Mouse (Mus musculus) liver, adult 2 months (tissue): ENCODE measurements around the gene Cdk14. TPM values are rescaled to one million over a fixed set of nuclear protein-coding genes. Genes with fewer than 3 reads are reported as not detected.

Experiments
- DNase-seq: peaks from one replicate; pipeline ENCODE4 v3.0.0-alpha.2; 2011; ENCODE audit warnings: low read depth, low spot score; ENCODE audit errors: extremely low read depth
- H3K27ac ChIP-seq: fragments of 200-500 bp; replicated peaks from 2 replicates; pipeline ENCODE4 v1.5.1; 2012; ENCODE audit warnings: low read depth, mild to moderate bottlenecking, control low read depth, inconsistent platforms, low read length; ENCODE audit not compliant: insufficient read depth
- H3K27me3 ChIP-seq: fragments of 200-500 bp; 2 replicates; pipeline ENCODE4 v1.6.1; 2012; ENCODE audit warnings: mild to moderate bottlenecking, moderate library complexity, low read length, inconsistent platforms; ENCODE audit not compliant: control insufficient read depth, insufficient read depth
- H3K36me3 ChIP-seq: fragments of 200-500 bp; 2 replicates; pipeline ENCODE4 v1.6.1; 2012; ENCODE audit warnings: low read length, inconsistent platforms; ENCODE audit not compliant: control insufficient read depth, insufficient read depth
- H3K4me1 ChIP-seq: fragments of 200-500 bp; 2 replicates; pipeline ENCODE4 v1.6.1; 2011; ENCODE audit warnings: low read length; ENCODE audit not compliant: control insufficient read depth, insufficient read depth
- H3K4me3 ChIP-seq: fragments of 200-500 bp; 2 replicates; pipeline ENCODE4 v1.5.1; 2011; ENCODE audit warnings: low read depth, mild to moderate bottlenecking, control low read depth, low read length, moderate library complexity; ENCODE audit not compliant: insufficient read depth
- H3K79me2 ChIP-seq: fragments of 200-500 bp; 2 replicates; pipeline ENCODE4 v1.6.1; 2012; ENCODE audit warnings: inconsistent platforms, mild to moderate bottlenecking, low read length, moderate library complexity; ENCODE audit not compliant: control insufficient read depth, insufficient read depth
- H3K9ac ChIP-seq: fragments of 200-500 bp; 2 replicates; pipeline ENCODE4 v1.6.1; 2012; ENCODE audit warnings: low read depth, mild to moderate bottlenecking, control low read depth, inconsistent platforms, low read length
- CTCF ChIP-seq: fragments of 200-500 bp; IDR thresholded peaks from 2 replicates; pipeline ENCODE4 v1.5.1; 2011; ENCODE audit warnings: low read depth, low read length, control low read depth
- POLR2A ChIP-seq: fragments of 200-500 bp; IDR thresholded peaks from 2 replicates; pipeline ENCODE4 v1.6.1; 2011; ENCODE audit warnings: low read length, control low read depth; ENCODE audit not compliant: insufficient read depth; ENCODE audit errors: extremely low read depth
- WGBS: fragments of 180-500 bp; shearing (Covaris S2); methylation state at CpG from one replicate; pipeline ENCODE4 v1.1.7; 2018; 5-methylcytosine and 5-hydroxymethylcytosine counted together
- polyA plus RNA-seq: library from polyadenylated mRNA; depleted of rRNA; stranded (reverse); fragments of >200 nt; gene quantifications from 2 replicates; pipeline ENCODE4 v1.2.3, GENCODE M21; 2012
- total RNA-seq: library from RNA; depleted of rRNA; stranded (reverse); fragments of >200 nt; gene quantifications from 2 replicates; pipeline ENCODE4 v1.2.3, GENCODE M21; 2014

Gene Cdk14
- total and polyA plus RNA-seq, 2 experiments, result 0.31 to 2.7 TPM

DNA sequence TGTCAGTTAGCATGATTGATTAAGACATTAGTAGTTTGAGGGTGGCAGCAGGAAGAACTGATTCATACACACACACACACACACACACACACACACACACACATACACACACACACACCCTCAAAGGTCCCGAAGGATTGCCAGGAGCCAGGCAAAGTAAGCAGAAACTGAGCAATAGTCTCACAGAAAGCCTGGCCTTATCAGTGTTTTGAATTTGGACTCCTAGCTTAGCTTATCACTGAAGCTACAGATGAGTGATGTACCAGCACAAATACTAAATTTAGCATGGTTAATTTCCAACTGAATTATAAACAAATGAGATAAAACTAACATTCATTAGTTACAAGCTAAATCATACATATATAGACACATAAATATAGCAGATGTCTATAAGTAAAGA is 230.5 kb downstream of the Cdk14 start:
- TF ChIP-seq POLR2A (no peak), CTCF (no peak)
- Histone ChIP-seq H3K4me3 (no peak overlapping the region), H3K79me2 (no peaks in the 10 kb centered on the region), H3K4me1 (peaks cover 5% of the 10 kb centered on the region; the same call in 1 of the 2 replicates), H3K36me3 (no peaks in the 10 kb centered on the region), H3K27me3 (no peaks in the 10 kb centered on the region), H3K27ac (no peak overlapping the region), H3K9ac (no peak overlapping the region)
- 4% methylated on average over 1 of the region's 1 CpGs for WGBS
- no peak for DNase-seq

DNA sequence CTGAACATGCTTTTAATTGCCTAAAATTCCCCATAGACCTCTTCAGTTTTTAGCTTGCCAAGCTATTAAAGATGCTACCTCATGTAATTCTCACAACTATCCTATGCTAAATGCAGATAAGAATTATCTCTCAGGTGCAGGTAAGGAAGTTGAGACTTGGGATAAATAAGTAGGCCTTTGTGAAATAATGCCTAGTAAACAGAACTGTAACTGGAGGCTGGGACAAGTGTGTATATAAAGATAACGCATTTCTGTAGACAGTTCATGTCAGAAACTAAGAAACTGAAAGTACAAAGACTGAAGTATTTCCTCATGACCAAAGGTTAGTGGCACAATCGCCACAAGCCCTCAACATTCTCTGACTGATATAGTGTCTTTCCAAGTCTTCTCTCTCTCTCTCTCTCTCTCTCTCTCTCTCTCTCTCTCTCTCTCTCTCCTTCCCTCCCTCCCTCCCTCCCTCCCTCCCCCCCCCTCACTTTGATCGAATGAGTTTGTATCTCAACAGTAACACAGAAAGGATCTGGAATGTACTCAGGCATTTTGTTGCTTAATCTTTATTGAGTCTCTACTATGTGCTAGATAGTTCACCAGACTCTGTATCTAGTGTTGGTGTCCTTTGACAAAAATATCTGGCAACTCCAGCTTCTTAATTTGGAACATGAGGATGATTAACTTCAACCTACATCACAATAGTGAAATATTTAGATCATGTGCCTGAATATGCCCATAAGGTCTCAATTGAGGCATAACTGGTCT is 233.9 kb downstream of the Cdk14 start:
- 2% methylated on average over 3 of the region's 3 CpGs for WGBS
- Histone ChIP-seq H3K79me2 (no peaks in the 10 kb centered on the region), H3K4me3 (no peak overlapping the region), H3K27ac (no peak overlapping the region), H3K36me3 (no peaks in the 10 kb centered on the region), H3K4me1 (peaks cover 5% of the 10 kb centered on the region; the same call in 1 of the 2 replicates), H3K9ac (no peak overlapping the region), H3K27me3 (no peaks in the 10 kb centered on the region)
- TF ChIP-seq POLR2A (no peak), CTCF (no peak)
- DNase-seq, result peak; percentile 71

DNA sequence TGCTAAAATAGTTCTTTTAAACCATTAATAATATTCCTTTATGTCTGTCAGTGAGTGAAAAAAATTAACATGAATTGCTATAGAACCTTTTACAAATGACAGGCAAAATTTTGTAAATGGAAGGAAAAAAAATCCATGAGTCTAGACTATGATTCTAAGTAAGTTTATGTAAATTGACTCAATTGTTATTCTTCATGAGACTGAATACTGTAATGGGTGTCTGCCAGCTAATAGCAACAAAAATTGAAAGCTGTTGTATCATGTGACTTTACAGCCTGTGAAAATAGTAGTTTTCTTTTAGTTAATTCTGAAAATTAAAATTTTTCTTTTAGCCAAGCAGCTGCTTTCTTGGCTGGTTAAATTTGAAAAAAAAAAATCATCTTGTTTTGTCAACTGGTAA is 234.6 kb downstream of the Cdk14 start:
- Histone ChIP-seq H3K4me3 (no peak overlapping the region), H3K79me2 (no peaks in the 10 kb centered on the region), H3K27ac (no peak overlapping the region), H3K27me3 (no peaks in the 10 kb centered on the region), H3K4me1 (peaks cover 5% of the 10 kb centered on the region; the same call in 1 of the 2 replicates), H3K9ac (no peak overlapping the region), H3K36me3 (no peaks in the 10 kb centered on the region)
- TF ChIP-seq CTCF, result no peak
- no peak for TF ChIP-seq POLR2A
- DNase-seq, result no peak

DNA sequence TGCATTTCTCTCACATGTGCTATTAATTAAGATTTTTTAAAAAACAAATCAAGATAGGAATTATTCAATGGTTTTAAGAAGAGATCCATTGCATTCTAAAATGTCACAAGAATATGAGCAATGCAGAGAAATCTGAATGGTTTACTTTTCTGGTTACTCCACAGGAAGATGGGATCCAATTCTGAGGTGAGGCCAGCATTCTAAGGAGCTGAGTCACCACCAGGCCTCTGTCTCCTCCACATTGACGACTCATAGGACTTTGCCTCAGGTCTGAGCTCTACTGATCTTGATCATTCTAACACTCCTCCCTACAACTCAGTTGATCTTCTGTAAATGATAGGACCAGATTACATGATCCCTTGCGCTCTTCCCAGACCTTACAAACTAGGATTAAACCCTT is 239.4 kb downstream of the Cdk14 start:
- no peak for TF ChIP-seq POLR2A
- no peak for TF ChIP-seq CTCF
- no peak overlapping the region for H3K4me3 ChIP-seq
- 91% methylated on average over 2 of the region's 2 CpGs for WGBS
- H3K9ac ChIP-seq, result no peak overlapping the region
- H3K27me3 ChIP-seq, result no peaks in the 10 kb centered on the region
- DNase-seq, result no peak
- H3K36me3 ChIP-seq, result no peaks in the 10 kb centered on the region
- no peaks in the 10 kb centered on the region for H3K79me2 ChIP-seq
- H3K27ac ChIP-seq, result no peak overlapping the region
- H3K4me1 ChIP-seq, result no peaks in the 10 kb centered on the region; the same call in 1 of the 2 replicates

DNA sequence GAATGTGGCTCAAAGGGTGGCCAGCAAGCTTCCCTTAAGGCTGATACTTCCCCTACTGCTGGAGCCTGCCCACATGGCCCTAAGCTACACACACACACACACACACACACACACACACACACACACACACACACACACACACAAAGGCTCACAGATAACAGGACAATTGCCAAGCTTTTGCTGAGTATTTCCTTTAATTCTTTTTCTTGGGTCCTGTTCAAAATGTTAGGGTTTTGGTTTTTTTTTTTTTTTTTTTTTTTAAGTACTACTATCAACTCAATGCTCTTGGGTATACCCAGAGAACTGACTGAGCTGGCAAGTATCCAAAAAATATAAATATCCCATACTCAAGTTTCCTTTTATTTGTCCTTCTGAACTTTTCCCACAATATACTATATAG is 239.8 kb downstream of the Cdk14 start:
- no peaks in the 10 kb centered on the region for H3K27me3 ChIP-seq
- no peak for TF ChIP-seq POLR2A
- H3K4me1 ChIP-seq, result no peaks in the 10 kb centered on the region
- H3K36me3 ChIP-seq, result no peaks in the 10 kb centered on the region
- no peak for DNase-seq
- H3K4me3 ChIP-seq, result no peak overlapping the region
- no peak overlapping the region for H3K27ac ChIP-seq
- no peak overlapping the region for H3K9ac ChIP-seq
- H3K79me2 ChIP-seq, result no peaks in the 10 kb centered on the region

DNA sequence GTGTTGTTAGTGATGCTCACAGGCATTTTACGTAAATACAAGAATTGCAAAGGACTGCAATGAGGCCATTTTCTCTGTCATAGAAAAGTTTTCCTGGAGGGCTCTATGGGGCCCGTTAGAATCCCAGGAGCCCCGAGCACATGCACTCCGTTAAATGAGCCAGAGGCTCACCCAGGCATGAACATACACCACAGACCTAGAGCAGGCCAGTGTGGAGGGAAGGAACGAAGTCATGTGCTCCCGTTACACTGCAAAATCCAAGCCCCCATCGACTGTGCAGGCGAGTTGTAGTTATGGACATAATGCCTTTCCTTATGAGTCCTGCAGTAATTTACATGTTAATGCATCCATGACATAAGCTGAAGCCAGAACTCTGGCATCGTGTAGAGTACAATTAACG is 244.1 kb downstream of the Cdk14 start:
- Histone ChIP-seq H3K79me2 (no peaks in the 10 kb centered on the region), H3K27ac (no peak overlapping the region), H3K4me3 (no peak overlapping the region), H3K36me3 (no peaks in the 10 kb centered on the region), H3K27me3 (no peaks in the 10 kb centered on the region), H3K4me1 (no peaks in the 10 kb centered on the region), H3K9ac (no peak overlapping the region)
- WGBS, result 93% methylated on average over 10 of the region's 10 CpGs
- no peak for DNase-seq
- TF ChIP-seq CTCF (no peak), POLR2A (no peak)
